Mouse (Mus musculus) hindbrain, embryonic 14.5 days (tissue): ENCODE data around the gene Rexo1. TPM values are rescaled to one million over a fixed set of nuclear protein-coding genes. Genes with fewer than 3 reads are reported as not detected.

Experiments used
- ATAC-seq: fragments of 200-750 bp; cut with Nextera tagmentation; 2 replicates; pipeline ENCODE4 v1.8.0; 2017; ENCODE audit warnings: moderate number of reproducible peaks, mild to moderate bottlenecking, moderate TSS enrichment, moderate library complexity; ENCODE audit not compliant: low FRiP score
- DNase-seq: peaks from one replicate; pipeline ENCODE4 v3.0.0-alpha.2; 2015; ENCODE audit warnings: low spot score
- H3K27ac ChIP-seq: fragments of 300-500 bp; sonication (generic); 2 replicates; pipeline ENCODE4 v1.5.1; 2014; ENCODE audit warnings: mild to moderate bottlenecking, moderate library complexity
- H3K27me3 ChIP-seq: fragments of 300-500 bp; sonication (generic); 2 replicates; pipeline ENCODE4 v1.6.1; 2014; ENCODE audit warnings: mild to moderate bottlenecking, low read length, mixed read lengths; ENCODE audit not compliant: control insufficient read depth, insufficient read depth
- H3K36me3 ChIP-seq: fragments of 300-500 bp; sonication (generic); replicated peaks from 2 replicates; pipeline ENCODE4 v1.6.1; 2014; ENCODE audit not compliant: control insufficient read depth, insufficient read depth
- H3K4me1 ChIP-seq: fragments of 300-500 bp; sonication (generic); replicated peaks from 2 replicates; pipeline ENCODE4 v1.6.1; 2014; ENCODE audit warnings: antibody characterized with exemption, low read length, mixed read lengths; ENCODE audit not compliant: control insufficient read depth, insufficient read depth
- H3K4me2 ChIP-seq: fragments of 300-500 bp; sonication (generic); replicated peaks from 2 replicates; pipeline ENCODE4 v1.6.1; 2014; ENCODE audit warnings: mild to moderate bottlenecking, moderate library complexity
- H3K4me3 ChIP-seq: fragments of 300-500 bp; sonication (generic); replicated peaks from 2 replicates; pipeline ENCODE4 v1.5.1; 2014; ENCODE audit warnings: mild to moderate bottlenecking, low read length
- H3K9ac ChIP-seq: fragments of 300-500 bp; sonication (generic); 2 replicates; pipeline ENCODE4 v1.6.1; 2014
- H3K9me3 ChIP-seq: fragments of 300-500 bp; sonication (generic); 2 replicates; pipeline ENCODE4 v1.6.1; 2016; ENCODE audit warnings: low read length; ENCODE audit not compliant: control insufficient read depth
- WGBS: fragments of 180-500 bp; shearing (Covaris S2); extraction: QIAGEN DNeasy Blood & Tissue Kit; methylation state at CpG from one replicate; pipeline ENCODE4 v1.1.7; 2014; 5-methylcytosine and 5-hydroxymethylcytosine counted together
- polyA plus RNA-seq: library from polyadenylated mRNA; unstranded; fragments of >200 nt; fragmentation: Nextera tagmentation; extraction: Ambion mirVana; gene quantifications from 2 replicates; pipeline ENCODE4 v1.2.1, GENCODE M21; 2014

The Rexo1 gene
- polyA plus RNA-seq, 1 experiment from 2014 or later: 30.8 TPM

- no peaks in the 10 kb centered on the region for H3K9me3 ChIP-seq
- peak overlapping the region; percentile 83 for H3K4me3 ChIP-seq
- peak overlapping the region; percentile 88 for H3K4me2 ChIP-seq
- DNase-seq (no peak), ATAC-seq (no peak)
- H3K27ac ChIP-seq: no peak overlapping the region
- 19% methylated on average over 17 of the region's 17 CpGs for WGBS
- H3K9ac ChIP-seq: peak overlapping the region; percentile 80
- H3K27me3 ChIP-seq: no peaks in the 10 kb centered on the region
- H3K4me1 ChIP-seq: peaks cover 35% of the 10 kb centered on the region
- no peaks in the 10 kb centered on the region for H3K36me3 ChIP-seq
These were observed 14.6 kb upstream of the Rexo1 start for GRCm38 (mm10) chr10:80575925-80576324.

GRCm38 (mm10) chr10:80574896-80575295, 13.5 kb upstream of the Rexo1 start:
- no peaks in the 10 kb centered on the region for H3K9me3 ChIP-seq
- no peak overlapping the region for H3K4me3 ChIP-seq
- 83% methylated on average over 3 of the region's 3 CpGs for WGBS
- no peak overlapping the region; the same call in 1 of the 2 replicates for H3K4me2 ChIP-seq
- no peak overlapping the region for H3K27ac ChIP-seq
- H3K9ac ChIP-seq: peak overlapping the region; percentile 10; the same call in 1 of the 2 replicates
- peaks cover 43% of the 10 kb centered on the region for H3K4me1 ChIP-seq
- DNase-seq (no peak), ATAC-seq (no peak)
- no peaks in the 10 kb centered on the region for H3K36me3 ChIP-seq
- no peaks in the 10 kb centered on the region for H3K27me3 ChIP-seq

GRCm38 (mm10) chr10:80573944-80574343, 12.6 kb upstream of the Rexo1 start:
- Histone ChIP-seq H3K9ac (no peak overlapping the region), H3K27ac (no peak overlapping the region), H3K4me3 (no peak overlapping the region), H3K36me3 (no peaks in the 10 kb centered on the region), H3K4me1 (peaks cover 43% of the 10 kb centered on the region), H3K4me2 (no peak overlapping the region), H3K9me3 (no peaks in the 10 kb centered on the region), H3K27me3 (no peaks in the 10 kb centered on the region)
- ATAC-seq (no peak), DNase-seq (no peak)
- WGBS: 56% methylated on average over 9 of the region's 9 CpGs

GRCm38 (mm10) chr10:80572477-80572876, 11.1 kb upstream of the Rexo1 start:
- Histone ChIP-seq H3K36me3 (peaks cover 11% of the 10 kb centered on the region; the same call in 1 of the 2 replicates), H3K4me2 (no peak overlapping the region), H3K9ac (no peak overlapping the region), H3K27ac (no peak overlapping the region), H3K4me3 (no peak overlapping the region), H3K9me3 (no peaks in the 10 kb centered on the region), H3K27me3 (no peaks in the 10 kb centered on the region), H3K4me1 (peaks cover 43% of the 10 kb centered on the region)
- ATAC-seq: no peak
- WGBS: 73% methylated on average over 2 of the region's 2 CpGs
- no peak for DNase-seq

- peak overlapping the region; percentile 14; the same call in 1 of the 2 replicates for H3K27ac ChIP-seq
- ATAC-seq: no peak
- WGBS: 21% methylated on average over 30 of the region's 30 CpGs
- H3K4me3 ChIP-seq: peak overlapping the region; percentile 1; the same call in 1 of the 2 replicates
- H3K4me1 ChIP-seq: peaks cover 47% of the 10 kb centered on the region
- peak overlapping the region; percentile 37 for H3K4me2 ChIP-seq
- DNase-seq: peak; percentile 28
- H3K27me3 ChIP-seq: no peaks in the 10 kb centered on the region
- peaks cover 13% of the 10 kb centered on the region; the same call in 1 of the 2 replicates for H3K36me3 ChIP-seq
- peak overlapping the region; percentile 16; the same call in 1 of the 2 replicates for H3K9ac ChIP-seq
- no peaks in the 10 kb centered on the region for H3K9me3 ChIP-seq
These were observed 9.8 kb upstream of the Rexo1 start for GRCm38 (mm10) chr10:80570871-80571836.

GRCm38 (mm10) chr10:80570419-80570818, 9.1 kb upstream of the Rexo1 start:
- H3K27ac ChIP-seq: 0 out of 2 replicates have a peak overlapping the region, but pooled peaks have one; percentile 14

GRCm38 (mm10) chr10:80569664-80570066, 8.3 kb upstream of the Rexo1 start:
- no peak overlapping the region for H3K4me3 ChIP-seq
- no peak for DNase-seq
- WGBS: 38% methylated on average over 10 of the region's 10 CpGs
- H3K4me2 ChIP-seq: no peak overlapping the region
- no peak overlapping the region for H3K9ac ChIP-seq
- no peaks in the 10 kb centered on the region for H3K27me3 ChIP-seq
- H3K9me3 ChIP-seq: no peaks in the 10 kb centered on the region
- H3K27ac ChIP-seq: no peak overlapping the region
- H3K4me1 ChIP-seq: peaks cover 34% of the 10 kb centered on the region
- H3K36me3 ChIP-seq: peaks cover 13% of the 10 kb centered on the region
- ATAC-seq: no peak

More at GRCm38 (mm10) chr10:80570419-80570818, 9.1 kb upstream of the Rexo1 start:
- no peaks in the 10 kb centered on the region for H3K27me3 ChIP-seq
- H3K9me3 ChIP-seq: no peaks in the 10 kb centered on the region
- 90% methylated on average over 10 of the region's 10 CpGs for WGBS
- DNase-seq: no peak
- peaks cover 13% of the 10 kb centered on the region for H3K36me3 ChIP-seq
- 0 out of 2 replicates have a peak overlapping the region, but pooled peaks have one; percentile 16 for H3K9ac ChIP-seq
- no peak for ATAC-seq
- H3K4me1 ChIP-seq: peaks cover 40% of the 10 kb centered on the region
- H3K4me2 ChIP-seq: peak overlapping the region; percentile 37; the same call in 1 of the 2 replicates
- H3K4me3 ChIP-seq: no peak overlapping the region

- Histone ChIP-seq H3K9me3 (no peaks in the 10 kb centered on the region), H3K36me3 (peaks cover 13% of the 10 kb centered on the region), H3K4me2 (no peak overlapping the region), H3K27me3 (no peaks in the 10 kb centered on the region), H3K4me1 (peaks cover 26% of the 10 kb centered on the region), H3K9ac (0 out of 2 replicates have a peak overlapping the region, but pooled peaks have one; percentile 16), H3K27ac (no peak overlapping the region), H3K4me3 (no peak overlapping the region)
- 96% methylated on average over 29 of the region's 29 CpGs for WGBS
- DNase-seq (no peak), ATAC-seq (no peak)
These were observed 7.5 kb upstream of the Rexo1 start for GRCm38 (mm10) chr10:80568876-80569275.

GRCm38 (mm10) chr10:80566375-80567092, 5.2 kb upstream of the Rexo1 start:
- ATAC-seq: peak; percentile 63
- peaks cover 13% of the 10 kb centered on the region for H3K36me3 ChIP-seq
- H3K4me1 ChIP-seq: peaks cover 34% of the 10 kb centered on the region
- H3K27ac ChIP-seq: peak overlapping the region; percentile 68
- peak; percentile 85 for DNase-seq
- peak overlapping the region; percentile 41 for H3K4me2 ChIP-seq
- H3K27me3 ChIP-seq: no peaks in the 10 kb centered on the region
- H3K4me3 ChIP-seq: no peak overlapping the region
- peak overlapping the region; percentile 34; the same call in 1 of the 2 replicates for H3K9ac ChIP-seq
- 8% methylated on average over 17 of the region's 17 CpGs for WGBS
- no peaks in the 10 kb centered on the region for H3K9me3 ChIP-seq
